Mouse (Mus musculus) thymus, adult 18-20 months (tissue): ENCODE results near the gene Pmf1.

Experiments
- DNase-seq, 2 experiments: peaks; one replicate each; pipeline ENCODE4 v3.0.0; 2022; ENCODE audit warnings: mixed read lengths in 2 of 2

Pmf1 gene

GRCm38 (mm10) chr3:88409741-88410644 lies at the start of gene Pmf1:
Pmf1 (minus strand) TSS chr3:88410331.
- peak; percentile 83 to 89 for DNase-seq

- DNase-seq: no peak
These were observed 48.7 kb upstream of the Pmf1 start for GRCm38 (mm10) chr3:88458778-88459219.

- DNase-seq: no peak
These were observed 46.8 kb upstream of the Pmf1 start for GRCm38 (mm10) chr3:88456746-88457532.

- no peak for DNase-seq
These were observed 46.2 kb upstream of the Pmf1 start for GRCm38 (mm10) chr3:88456313-88456712.

- no peak for DNase-seq
These were observed 45.6 kb upstream of the Pmf1 start for GRCm38 (mm10) chr3:88455588-88456264.

GRCm38 (mm10) chr3:88454762-88455587 lies 44.8 kb upstream of the Pmf1 start:
- no peak for DNase-seq

GRCm38 (mm10) chr3:88453986-88454385 lies 43.9 kb upstream of the Pmf1 start:
- peak in 1 of 2 experiments; percentile 67 for DNase-seq

GRCm38 (mm10) chr3:88453369-88453768 lies 43.2 kb upstream of the Pmf1 start:
- peak in 1 of 2 experiments; percentile 53 for DNase-seq

GRCm38 (mm10) chr3:88452716-88453115 lies 42.6 kb upstream of the Pmf1 start:
- no peak for DNase-seq

GRCm38 (mm10) chr3:88452246-88452645 lies 42.1 kb upstream of the Pmf1 start:
- DNase-seq: peak in 1 of 2 experiments; percentile 36

- no peak for DNase-seq
These were observed 40.4 kb upstream of the Pmf1 start for GRCm38 (mm10) chr3:88450379-88451131.

GRCm38 (mm10) chr3:88449395-88450023 lies 39.4 kb upstream of the Pmf1 start:
- no peak for DNase-seq

GRCm38 (mm10) chr3:88448443-88448842 lies 38.3 kb upstream of the Pmf1 start:
- no peak for DNase-seq

- DNase-seq: no peak
These were observed 37.6 kb upstream of the Pmf1 start for GRCm38 (mm10) chr3:88447676-88448183.

GRCm38 (mm10) chr3:88446471-88447123 lies 36.5 kb upstream of the Pmf1 start:
- no peak for DNase-seq

- no peak for DNase-seq
These were observed 32.8 kb upstream of the Pmf1 start for GRCm38 (mm10) chr3:88442888-88443287.

- no peak for DNase-seq
These were observed 32.4 kb upstream of the Pmf1 start for GRCm38 (mm10) chr3:88442488-88442887.

- DNase-seq: no peak
These were observed 30.6 kb upstream of the Pmf1 start for GRCm38 (mm10) chr3:88440500-88441381.

GRCm38 (mm10) chr3:88439582-88439981 lies 29.5 kb upstream of the Pmf1 start:
- no peak for DNase-seq
